Mouse (Mus musculus) stomach, postnatal 0 days (tissue): ENCODE results near the gene Cyth3. TPM values are rescaled to one million over a fixed set of nuclear protein-coding genes. Genes with fewer than 3 reads are reported as not detected.

Experiments used
- ATAC-seq: fragments of 200-750 bp; cut with Nextera tagmentation; 2 replicates; pipeline ENCODE4 v1.8.0; 2017; ENCODE audit not compliant: low FRiP score, low TSS enrichment
- DNase-seq: peaks from one replicate; pipeline ENCODE4 v3.0.0-alpha.2; 2016; ENCODE audit warnings: low spot score
- H3K27ac ChIP-seq: fragments of 300-500 bp; sonication (generic); replicated peaks from 2 replicates; pipeline ENCODE4 v1.5.1; 2014; ENCODE audit warnings: mild to moderate bottlenecking, control low read depth
- H3K27me3 ChIP-seq: fragments of 300-500 bp; sonication (generic); 2 replicates; pipeline ENCODE4 v1.6.1; 2014; ENCODE audit warnings: low read length; ENCODE audit not compliant: control insufficient read depth, insufficient read depth
- H3K36me3 ChIP-seq: fragments of 300-500 bp; sonication (generic); 2 replicates; pipeline ENCODE4 v1.6.1; 2014; ENCODE audit warnings: low read length, mixed read lengths; ENCODE audit not compliant: control insufficient read depth, insufficient read depth
- H3K4me1 ChIP-seq: fragments of 300-500 bp; sonication (generic); replicated peaks from 2 replicates; pipeline ENCODE4 v1.6.1; 2014; ENCODE audit warnings: antibody characterized with exemption; ENCODE audit not compliant: control insufficient read depth, insufficient read depth
- H3K4me2 ChIP-seq: fragments of 300-500 bp; sonication (generic); replicated peaks from 2 replicates; pipeline ENCODE4 v1.6.1; 2014; ENCODE audit warnings: low read depth, mild to moderate bottlenecking, control low read depth, moderate library complexity
- H3K4me3 ChIP-seq: fragments of 300-500 bp; sonication (generic); 2 replicates; pipeline ENCODE4 v1.5.1; 2014; ENCODE audit warnings: low read depth, low read length, control low read depth
- H3K9ac ChIP-seq: fragments of 300-500 bp; sonication (generic); 2 replicates; pipeline ENCODE4 v1.6.1; 2014; ENCODE audit warnings: mild to moderate bottlenecking, low read length, control low read depth, mixed read lengths
- H3K9me3 ChIP-seq: fragments of 300-500 bp; sonication (generic); 2 replicates; pipeline ENCODE4 v1.6.1; 2016; ENCODE audit warnings: low read length; ENCODE audit not compliant: control insufficient read depth
- CTCF ChIP-seq: IDR thresholded peaks from 2 replicates; pipeline ENCODE4 v1.5.1; 2016; ENCODE audit warnings: antibody characterized with exemption, low read depth, mild to moderate bottlenecking, moderate library complexity
- EP300 ChIP-seq: optimal IDR thresholded peaks from 2 replicates; pipeline ENCODE3; 2016; ENCODE audit warnings: antibody characterized with exemption
- WGBS: fragments of 180-500 bp; shearing (Covaris S2); extraction: QIAGEN DNeasy Blood & Tissue Kit; methylation state at CpG from one replicate; pipeline ENCODE4 v1.1.7; 2014; 5-methylcytosine and 5-hydroxymethylcytosine counted together
- polyA plus RNA-seq: library from polyadenylated mRNA; unstranded; fragments of >200 nt; fragmentation: Nextera tagmentation; extraction: Ambion mirVana; gene quantifications from 2 replicates; pipeline ENCODE4 v1.2.1, GENCODE M21; 2015

Cyth3 gene
- polyA plus RNA-seq, 1 experiment from 2014 or later, result 32.7 TPM

DNA sequence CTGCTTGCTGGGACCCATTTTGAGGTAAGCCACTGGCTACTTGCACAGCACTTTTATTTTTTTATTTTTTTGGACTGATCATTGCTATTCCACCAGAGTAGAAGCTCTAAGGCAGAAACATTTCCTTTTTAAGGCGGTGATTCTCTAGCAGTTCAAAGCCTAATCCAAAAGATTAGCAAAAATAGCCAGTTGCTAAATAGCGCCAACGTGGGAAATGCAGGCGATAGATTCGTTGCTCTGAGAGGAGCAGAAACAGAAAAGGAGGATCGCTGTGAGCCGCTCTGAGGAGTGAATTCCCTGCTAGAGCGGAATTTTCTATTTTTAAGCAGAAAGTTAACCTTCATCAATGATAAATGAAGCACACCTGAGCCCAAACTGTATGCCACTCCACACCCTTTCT lies 40.4 kb upstream of the Cyth3 start:
- H3K4me2 ChIP-seq, result no peak overlapping the region
- WGBS, result 58% methylated on average over 8 of the region's 8 CpGs

DNA sequence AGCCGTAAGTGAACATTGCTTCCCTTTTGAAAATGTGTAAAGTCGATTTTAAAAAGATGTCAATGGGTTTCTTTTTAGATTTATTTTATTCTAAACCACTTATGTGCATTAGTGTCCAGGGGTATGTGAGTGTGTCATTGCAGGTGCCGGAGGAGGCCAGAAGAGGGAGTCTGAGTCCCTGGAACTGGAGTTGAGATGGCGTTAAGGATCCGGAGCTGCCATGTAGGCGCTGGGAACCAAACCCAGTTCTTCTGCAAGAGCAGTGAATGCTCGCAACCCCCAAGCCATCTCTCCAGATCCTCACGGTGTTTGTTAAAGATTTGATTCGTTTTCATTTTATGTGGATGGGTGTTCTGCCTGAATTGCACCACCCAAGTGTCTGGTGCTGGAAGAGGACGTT lies 39.2 kb upstream of the Cyth3 start:
- Histone ChIP-seq H3K27me3 (no peaks in the 10 kb centered on the region), H3K36me3 (no peaks in the 10 kb centered on the region), H3K4me3 (no peak overlapping the region), H3K9me3 (no peaks in the 10 kb centered on the region), H3K27ac (no peak overlapping the region), H3K4me2 (no peak overlapping the region), H3K9ac (no peak overlapping the region), H3K4me1 (no peaks in the 10 kb centered on the region)
- DNase-seq (no peak), ATAC-seq (no peak)
- 92% methylated on average over 10 of the region's 10 CpGs for WGBS
- TF ChIP-seq EP300 (no peak), CTCF (peak; percentile 10)

More for the DNA sequence above, 40.4 kb upstream of the Cyth3 start:
- no peaks in the 10 kb centered on the region for H3K27me3 ChIP-seq
- peak overlapping the region; percentile 53 for H3K27ac ChIP-seq
- no peaks in the 10 kb centered on the region for H3K9me3 ChIP-seq
- H3K4me1 ChIP-seq, result no peaks in the 10 kb centered on the region
- no peak; the same call in 1 of the 2 replicates for TF ChIP-seq CTCF
- TF ChIP-seq EP300, result no peak
- DNase-seq, result no peak
- no peak overlapping the region for H3K4me3 ChIP-seq
- no peak overlapping the region for H3K9ac ChIP-seq
- ATAC-seq, result no peak
- H3K36me3 ChIP-seq, result no peaks in the 10 kb centered on the region

DNA sequence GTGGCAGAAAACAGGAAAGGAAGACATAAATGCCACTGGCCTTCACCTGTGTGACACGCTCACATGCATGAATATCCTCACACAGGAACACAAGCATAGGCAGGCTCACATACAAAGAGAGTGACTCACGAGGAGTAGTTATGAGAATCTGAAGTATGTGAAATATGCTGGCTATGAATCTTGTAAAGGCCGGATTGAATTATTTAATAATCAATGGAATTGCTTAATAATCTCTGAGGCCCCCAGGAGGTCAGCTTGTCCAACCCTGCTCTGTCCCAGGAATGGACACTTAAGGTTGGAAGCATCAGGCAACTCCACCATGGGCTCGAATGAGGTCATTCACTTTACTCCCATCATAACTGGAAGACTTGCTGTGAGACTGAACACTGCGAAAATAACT lies 37.3 kb upstream of the Cyth3 start:
- TF ChIP-seq CTCF (no peak), EP300 (no peak)
- ATAC-seq, result no peak

DNA sequence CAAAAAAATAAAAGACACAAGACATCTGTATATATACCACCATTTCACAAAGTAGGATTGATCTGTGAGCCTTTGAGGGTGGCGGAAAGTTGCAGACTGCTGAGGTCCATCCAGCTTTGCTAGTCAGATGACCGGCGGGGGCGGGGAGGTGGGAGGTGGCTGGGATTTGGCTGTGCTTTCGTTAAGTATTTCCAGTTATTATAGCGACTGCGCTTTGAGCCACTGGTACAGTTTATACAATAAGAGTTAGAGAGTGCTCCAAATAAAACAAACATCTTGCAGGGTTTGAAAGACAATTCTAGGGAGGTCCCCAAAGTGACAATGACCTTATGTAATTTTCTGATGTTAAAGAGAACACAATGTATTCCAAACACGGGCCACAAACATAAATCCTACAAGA lies 35.9 kb upstream of the Cyth3 start:
- no peak; the same call in 1 of the 2 replicates for ATAC-seq
- H3K4me2 ChIP-seq, result no peak overlapping the region
- H3K9me3 ChIP-seq, result no peaks in the 10 kb centered on the region
- H3K4me3 ChIP-seq, result no peak overlapping the region
- no peaks in the 10 kb centered on the region; the same call in 1 of the 2 replicates for H3K4me1 ChIP-seq
- no peaks in the 10 kb centered on the region for H3K27me3 ChIP-seq
- no peak overlapping the region for H3K27ac ChIP-seq
- DNase-seq, result no peak
- TF ChIP-seq CTCF (no peak), EP300 (no peak)
- no peak overlapping the region for H3K9ac ChIP-seq
- H3K36me3 ChIP-seq, result no peaks in the 10 kb centered on the region
- WGBS, result 55% methylated on average over 8 of the region's 8 CpGs

More for the DNA sequence above, 37.3 kb upstream of the Cyth3 start:
- Histone ChIP-seq H3K9me3 (no peaks in the 10 kb centered on the region), H3K27me3 (no peaks in the 10 kb centered on the region), H3K4me2 (no peak overlapping the region), H3K36me3 (no peaks in the 10 kb centered on the region), H3K27ac (no peak overlapping the region), H3K4me3 (no peak overlapping the region), H3K4me1 (no peaks in the 10 kb centered on the region; the same call in 1 of the 2 replicates), H3K9ac (no peak overlapping the region)
- no peak for DNase-seq
- WGBS, result 58% methylated on average over 5 of the region's 5 CpGs

DNA sequence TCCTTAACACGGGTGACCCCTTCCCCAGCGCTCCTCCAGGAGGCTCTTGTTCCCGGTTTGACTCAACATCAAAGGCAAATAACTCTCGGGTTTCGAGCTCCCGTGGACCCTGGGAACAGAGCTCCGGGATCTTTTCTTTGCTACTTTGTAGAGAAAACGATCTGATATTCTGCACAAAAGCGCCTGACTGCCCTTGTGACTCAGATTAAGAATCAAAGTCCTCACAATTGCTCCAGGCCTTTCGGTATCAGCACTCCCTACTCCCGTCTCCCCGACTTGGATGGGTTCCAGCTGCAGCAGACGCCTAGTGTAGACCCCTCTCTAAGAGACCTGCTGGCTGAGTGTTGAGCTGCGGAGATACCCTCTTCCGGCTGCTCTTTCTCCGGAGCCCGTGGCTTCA lies 33.1 kb upstream of the Cyth3 start:
- Histone ChIP-seq H3K4me3 (no peak overlapping the region), H3K36me3 (no peaks in the 10 kb centered on the region), H3K27ac (peak overlapping the region; percentile 49; the same call in 1 of the 2 replicates), H3K9me3 (no peaks in the 10 kb centered on the region), H3K9ac (no peak overlapping the region), H3K4me1 (no peaks in the 10 kb centered on the region; the same call in 1 of the 2 replicates), H3K27me3 (no peaks in the 10 kb centered on the region), H3K4me2 (no peak overlapping the region; the same call in 1 of the 2 replicates)
- 0 out of 2 replicates have a peak, but pooled peaks have one; percentile 39 for ATAC-seq
- DNase-seq, result peak; percentile 60
- WGBS, result 18% methylated on average over 17 of the region's 17 CpGs
- TF ChIP-seq CTCF (no peak), EP300 (no peak)

DNA sequence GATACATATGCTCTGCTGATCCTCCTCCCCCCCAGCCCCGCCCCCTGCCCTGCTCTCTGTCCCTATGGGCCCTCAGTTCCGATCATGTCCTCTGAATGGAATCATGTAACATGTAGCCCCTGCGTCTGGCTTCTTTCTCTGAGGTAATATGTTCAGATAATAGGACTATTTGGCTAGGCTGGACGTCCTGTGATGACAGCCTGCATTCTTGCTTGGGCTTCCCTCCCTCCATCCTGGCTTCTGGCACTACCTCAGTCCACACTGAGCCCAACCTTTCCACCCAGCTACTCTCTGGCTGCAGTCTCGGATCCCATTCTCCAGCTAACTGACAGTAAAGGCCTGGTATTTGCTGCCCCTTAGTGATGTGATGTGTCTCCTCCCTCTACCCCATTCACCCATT lies 29.3 kb upstream of the Cyth3 start:
- Histone ChIP-seq H3K4me3 (no peak overlapping the region), H3K27me3 (no peaks in the 10 kb centered on the region), H3K27ac (no peak overlapping the region), H3K9me3 (no peaks in the 10 kb centered on the region), H3K9ac (no peak overlapping the region), H3K4me1 (no peaks in the 10 kb centered on the region; the same call in 1 of the 2 replicates), H3K4me2 (no peak overlapping the region), H3K36me3 (no peaks in the 10 kb centered on the region)
- TF ChIP-seq EP300 (no peak), CTCF (no peak)
- DNase-seq (no peak), ATAC-seq (peak; percentile 10; the same call in 1 of the 2 replicates)
- 50% methylated on average over 5 of the region's 5 CpGs for WGBS
